Mouse (Mus musculus): ENCODE data around the gene Gucy1b1.

The Gucy1b1 gene

GRCm38 (mm10) chr3:82074201-82074851 lies at the start of gene Gucy1b1:
Gene Gucy1b1, minus strand, starts transcription at chr3:82074689.
- DNase-seq = peak; percentile 67 to 70

GRCm38 (mm10) chr3:82118916-82119315 lies 44.4 kb upstream of the Gucy1b1 start:
- DNase-seq = peak; percentile 18 to 19

GRCm38 (mm10) chr3:82112439-82112838 lies 38.0 kb upstream of the Gucy1b1 start:
- DNase-seq = peak; percentile 39

GRCm38 (mm10) chr3:82111986-82112385 lies 37.5 kb upstream of the Gucy1b1 start:
- peak; percentile 10 to 35 for DNase-seq

GRCm38 (mm10) chr3:82108951-82109350 lies 34.5 kb upstream of the Gucy1b1 start:
- DNase-seq = no peak

GRCm38 (mm10) chr3:82104229-82104628 lies 29.7 kb upstream of the Gucy1b1 start:
- DNase-seq = no peak

- no peak for DNase-seq
Measured at GRCm38 (mm10) chr3:82099127-82099526, 24.6 kb upstream of the Gucy1b1 start.

- no peak for DNase-seq
Measured at GRCm38 (mm10) chr3:82096801-82097200, 22.3 kb upstream of the Gucy1b1 start.

- peak; percentile 24 to 54 for DNase-seq
Measured at GRCm38 (mm10) chr3:82073741-82074181, 728 bp downstream of the Gucy1b1 start.

GRCm38 (mm10) chr3:82067830-82068229 lies 6.7 kb downstream of the Gucy1b1 start:
- DNase-seq = no peak

GRCm38 (mm10) chr3:82061402-82062180 lies 12.9 kb downstream of the Gucy1b1 start:
- DNase-seq = no peak

- peak in 1 of 2 experiments; percentile 10 for DNase-seq
Measured at GRCm38 (mm10) chr3:82057201-82057600, 17.3 kb downstream of the Gucy1b1 start.

GRCm38 (mm10) chr3:82054283-82054974 lies 20.1 kb downstream of the Gucy1b1 start:
- no peak for DNase-seq

GRCm38 (mm10) chr3:82052029-82052428 lies 22.5 kb downstream of the Gucy1b1 start:
- DNase-seq = no peak

GRCm38 (mm10) chr3:82051468-82051867 lies 23.0 kb downstream of the Gucy1b1 start:
- DNase-seq = no peak

- DNase-seq = no peak
Measured at GRCm38 (mm10) chr3:82048681-82049080, 25.8 kb downstream of the Gucy1b1 start.

GRCm38 (mm10) chr3:82048078-82048477 lies 26.4 kb downstream of the Gucy1b1 start:
- no peak for DNase-seq

GRCm38 (mm10) chr3:82047100-82047753 lies 27.3 kb downstream of the Gucy1b1 start:
- DNase-seq = peak; percentile 42 to 83

GRCm38 (mm10) chr3:82046087-82046486 lies 28.4 kb downstream of the Gucy1b1 start:
- no peak for DNase-seq

- no peak for DNase-seq
Measured at GRCm38 (mm10) chr3:82044902-82045301, 29.6 kb downstream of the Gucy1b1 start.

GRCm38 (mm10) chr3:82043676-82044075 lies 30.8 kb downstream of the Gucy1b1 start:
- DNase-seq = no peak

GRCm38 (mm10) chr3:82036262-82037044 lies 38.0 kb downstream of the Gucy1b1 start:
- no peak for DNase-seq
